Mouse (Mus musculus) kidney, embryonic 15.5 days (tissue): Measurements from ENCODE around the gene Acvr1. TPM values are rescaled to one million over a fixed set of nuclear protein-coding genes. Genes with fewer than 3 reads are reported as not detected.

Experiments
- ATAC-seq: fragments of 200-750 bp; cut with Nextera tagmentation; replicated peaks from 2 replicates; pipeline ENCODE4 v1.8.0; 2017; ENCODE audit warnings: moderate TSS enrichment; ENCODE audit not compliant: low FRiP score
- H3K27ac ChIP-seq: fragments of 300-500 bp; sonication (generic); 2 replicates; pipeline ENCODE4 v1.5.1; 2015; ENCODE audit warnings: mild to moderate bottlenecking, inconsistent platforms
- H3K27me3 ChIP-seq: fragments of 300-500 bp; sonication (generic); 2 replicates; pipeline ENCODE4 v1.6.1; 2015; ENCODE audit warnings: inconsistent platforms
- H3K36me3 ChIP-seq: fragments of 300-500 bp; sonication (generic); 2 replicates; pipeline ENCODE4 v1.6.1; 2015; ENCODE audit warnings: inconsistent platforms
- H3K4me1 ChIP-seq: fragments of 300-500 bp; sonication (generic); 2 replicates; pipeline ENCODE4 v1.6.1; 2015; ENCODE audit warnings: inconsistent platforms
- H3K4me2 ChIP-seq: fragments of 300-500 bp; sonication (generic); 2 replicates; pipeline ENCODE4 v1.6.1; 2015; ENCODE audit warnings: moderate library complexity, mild to moderate bottlenecking, inconsistent platforms
- H3K4me3 ChIP-seq: fragments of 300-500 bp; sonication (generic); replicated peaks from 2 replicates; pipeline ENCODE4 v1.5.1; 2015; ENCODE audit warnings: mild to moderate bottlenecking, inconsistent platforms
- H3K9ac ChIP-seq: fragments of 300-500 bp; sonication (generic); 2 replicates; pipeline ENCODE4 v1.6.1; 2015; ENCODE audit warnings: mild to moderate bottlenecking, inconsistent platforms
- H3K9me3 ChIP-seq: fragments of 300-500 bp; sonication (generic); replicated peaks from 2 replicates; pipeline ENCODE4 v1.6.1; 2016; ENCODE audit warnings: inconsistent platforms
- WGBS: fragments of 180-500 bp; shearing (Covaris S2); methylation state at CpG from one replicate; pipeline ENCODE4 v1.1.7; 2015; ENCODE audit warnings: mixed read lengths; 5-methylcytosine and 5-hydroxymethylcytosine counted together
- polyA plus RNA-seq: library from polyadenylated mRNA; unstranded; fragments of >200 nt; fragmentation: Nextera tagmentation; extraction: Ambion mirVana; gene quantifications from 2 replicates; pipeline ENCODE4 v1.2.1, GENCODE M21; 2015

Gene Acvr1
- polyA plus RNA-seq, 1 experiment from 2014 or later: 5.7 TPM

DNA sequence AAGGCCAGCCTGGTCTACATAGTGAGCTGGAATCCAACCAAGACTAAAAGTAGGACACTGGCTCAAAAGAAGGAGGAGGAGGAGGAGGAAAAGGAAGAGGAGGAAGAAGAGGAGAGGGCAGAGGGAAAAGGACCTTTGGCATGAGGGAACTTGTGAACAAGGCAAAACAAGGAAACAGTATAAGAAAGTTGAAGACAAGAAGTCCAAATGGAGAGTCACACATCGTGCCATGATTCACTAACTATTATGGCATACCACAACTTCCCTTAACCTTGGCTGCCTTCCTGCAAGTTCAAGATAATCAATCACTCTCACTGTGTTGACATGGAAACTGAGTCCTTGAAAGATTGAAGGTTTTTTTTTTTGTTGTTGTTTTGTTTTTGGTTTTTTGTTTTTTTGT, 148.8 kb downstream of the Acvr1 start:
- WGBS: 81% methylated on average over 1 of the region's 1 CpGs
- no peak overlapping the region for H3K4me3 ChIP-seq
- no peaks in the 10 kb centered on the region for H3K9me3 ChIP-seq
- no peak overlapping the region for H3K9ac ChIP-seq
- H3K4me2 ChIP-seq: no peak overlapping the region
- no peak for ATAC-seq
- H3K27me3 ChIP-seq: no peaks in the 10 kb centered on the region
- H3K36me3 ChIP-seq: no peaks in the 10 kb centered on the region
- H3K4me1 ChIP-seq: no peaks in the 10 kb centered on the region
- no peak overlapping the region for H3K27ac ChIP-seq

GRCm38 (mm10) chr2:58417684-58418083, 149.3 kb downstream of the Acvr1 start:
- H3K36me3 ChIP-seq: no peaks in the 10 kb centered on the region
- no peak for ATAC-seq

GRCm38 (mm10) chr2:58415037-58415436, 151.9 kb downstream of the Acvr1 start:
- Histone ChIP-seq H3K36me3 (no peaks in the 10 kb centered on the region), H3K27me3 (no peaks in the 10 kb centered on the region), H3K27ac (no peak overlapping the region), H3K9me3 (no peaks in the 10 kb centered on the region), H3K4me3 (no peak overlapping the region), H3K4me2 (no peak overlapping the region), H3K4me1 (no peaks in the 10 kb centered on the region), H3K9ac (no peak overlapping the region)
- no peak for ATAC-seq

More at GRCm38 (mm10) chr2:58417684-58418083, 149.3 kb downstream of the Acvr1 start:
- Histone ChIP-seq H3K4me1 (no peaks in the 10 kb centered on the region), H3K27me3 (no peaks in the 10 kb centered on the region), H3K4me2 (no peak overlapping the region), H3K27ac (no peak overlapping the region), H3K9ac (no peak overlapping the region), H3K4me3 (no peak overlapping the region), H3K9me3 (no peaks in the 10 kb centered on the region)
- 84% methylated on average over 9 of the region's 9 CpGs for WGBS

DNA sequence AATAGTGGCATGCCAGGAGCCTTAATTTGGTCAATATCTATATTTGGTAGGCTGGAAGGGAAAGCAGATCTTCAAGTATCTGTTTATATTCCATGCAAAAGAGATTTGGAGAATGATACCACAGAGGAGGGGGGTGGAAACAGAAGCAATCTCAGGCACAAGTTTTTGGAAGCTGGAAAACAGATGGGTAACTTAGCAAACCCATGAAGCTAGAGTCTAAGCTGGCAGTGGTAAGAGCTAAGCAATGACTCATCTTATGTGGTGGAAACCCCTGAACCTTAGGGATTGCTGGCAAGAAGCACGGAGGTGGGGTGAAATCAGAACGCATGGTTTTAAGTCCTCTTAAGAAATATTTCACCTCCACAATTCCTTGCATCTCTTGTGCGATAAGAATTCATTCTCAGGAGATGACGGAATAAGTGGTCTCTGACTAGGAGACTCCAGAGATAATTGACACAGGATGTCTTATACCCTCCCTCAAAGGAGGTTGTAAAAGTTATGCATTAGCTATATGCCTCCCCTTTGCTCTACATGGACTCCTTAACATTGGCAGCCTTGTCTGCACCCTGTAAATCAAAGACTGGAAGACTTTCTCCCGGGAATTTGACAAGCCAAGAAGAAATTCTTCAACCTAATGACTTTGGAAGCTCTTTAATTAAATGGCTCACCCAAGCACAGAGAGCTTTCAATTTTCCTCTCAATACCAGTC, 157.9 kb downstream of the Acvr1 start:
- H3K9ac ChIP-seq: no peak overlapping the region
- WGBS: 34% methylated on average over 5 of the region's 5 CpGs
- no peak overlapping the region for H3K4me3 ChIP-seq
- no peaks in the 10 kb centered on the region for H3K9me3 ChIP-seq
- H3K36me3 ChIP-seq: no peaks in the 10 kb centered on the region
- no peak overlapping the region for H3K27ac ChIP-seq
- no peak overlapping the region for H3K4me2 ChIP-seq
- no peaks in the 10 kb centered on the region for H3K4me1 ChIP-seq
- ATAC-seq: peak; percentile 74
- H3K27me3 ChIP-seq: no peaks in the 10 kb centered on the region

- H3K4me3 ChIP-seq: no peak overlapping the region
- ATAC-seq: no peak
- no peak overlapping the region for H3K4me2 ChIP-seq
- 81% methylated on average over 2 of the region's 2 CpGs for WGBS
- no peak overlapping the region for H3K9ac ChIP-seq
- H3K27me3 ChIP-seq: no peaks in the 10 kb centered on the region
- H3K4me1 ChIP-seq: no peaks in the 10 kb centered on the region
- no peak overlapping the region for H3K27ac ChIP-seq
- H3K9me3 ChIP-seq: no peaks in the 10 kb centered on the region
- no peaks in the 10 kb centered on the region for H3K36me3 ChIP-seq
These were observed 163.5 kb downstream of the Acvr1 start for GRCm38 (mm10) chr2:58403481-58403880.

GRCm38 (mm10) chr2:58388601-58389000, 178.4 kb downstream of the Acvr1 start:
- Histone ChIP-seq H3K27ac (no peak overlapping the region), H3K27me3 (no peaks in the 10 kb centered on the region)
- WGBS: 88% methylated on average over 7 of the region's 7 CpGs

DNA sequence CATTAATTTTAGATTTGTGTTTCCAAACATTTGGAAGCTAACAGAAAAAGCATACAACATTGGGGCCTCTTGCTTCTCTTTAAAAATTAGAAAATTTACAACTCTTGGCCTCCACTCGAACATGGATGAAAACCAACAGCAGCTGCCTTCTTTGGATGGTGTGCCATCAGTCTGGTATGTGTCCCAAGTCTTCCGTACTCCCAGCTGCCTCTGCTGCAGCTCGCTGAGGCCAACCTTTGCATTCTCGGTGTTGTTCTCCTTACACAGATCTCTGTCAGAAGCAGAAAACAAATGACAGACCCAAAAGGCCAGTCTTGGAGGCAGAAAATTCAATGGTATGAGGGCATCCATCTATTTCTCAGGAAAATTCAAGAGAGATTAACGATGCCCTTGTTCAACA, 186.9 kb downstream of the Acvr1 start:
- H3K27me3 ChIP-seq: no peaks in the 10 kb centered on the region
- H3K9me3 ChIP-seq: no peaks in the 10 kb centered on the region
- no peaks in the 10 kb centered on the region for H3K36me3 ChIP-seq
- 80% methylated on average over 5 of the region's 5 CpGs for WGBS
- no peak overlapping the region for H3K27ac ChIP-seq
- H3K4me3 ChIP-seq: no peak overlapping the region
- H3K9ac ChIP-seq: no peak overlapping the region
- no peak for ATAC-seq
- no peaks in the 10 kb centered on the region for H3K4me1 ChIP-seq
- H3K4me2 ChIP-seq: no peak overlapping the region

More at GRCm38 (mm10) chr2:58388601-58389000, 178.4 kb downstream of the Acvr1 start:
- ATAC-seq: no peak
- Histone ChIP-seq H3K4me2 (no peak overlapping the region), H3K36me3 (no peaks in the 10 kb centered on the region), H3K9ac (no peak overlapping the region), H3K4me1 (no peaks in the 10 kb centered on the region), H3K4me3 (no peak overlapping the region), H3K9me3 (no peaks in the 10 kb centered on the region)

- 73% methylated on average over 1 of the region's 1 CpGs for whole genome bisulfite sequencing
- H3K4me3 ChIP-seq: no peak overlapping the region
- H3K4me1 ChIP-seq: no peaks in the 10 kb centered on the region
- no peaks in the 10 kb centered on the region for H3K9me3 ChIP-seq
- no peak overlapping the region for H3K9ac ChIP-seq
- H3K27me3 ChIP-seq: no peaks in the 10 kb centered on the region
- H3K27ac ChIP-seq: no peak overlapping the region
- no peak for ATAC-seq
- H3K36me3 ChIP-seq: no peaks in the 10 kb centered on the region
- no peak overlapping the region for H3K4me2 ChIP-seq
These were observed 187.5 kb downstream of the Acvr1 start for GRCm38 (mm10) chr2:58379475-58379874.

- H3K27me3 ChIP-seq: no peaks in the 10 kb centered on the region
- no peak overlapping the region for H3K4me3 ChIP-seq
- 71% methylated on average over 9 of the region's 9 CpGs for WGBS
- no peak overlapping the region for H3K27ac ChIP-seq
- ATAC-seq: no peak
- no peaks in the 10 kb centered on the region for H3K4me1 ChIP-seq
- H3K9ac ChIP-seq: no peak overlapping the region
- no peak overlapping the region for H3K4me2 ChIP-seq
- no peaks in the 10 kb centered on the region for H3K36me3 ChIP-seq
- no peaks in the 10 kb centered on the region for H3K9me3 ChIP-seq
These were observed 189.4 kb downstream of the Acvr1 start for GRCm38 (mm10) chr2:58377417-58378130.

- no peak overlapping the region for H3K4me3 ChIP-seq
- 64% methylated on average over 3 of the region's 3 CpGs for WGBS
- no peak overlapping the region for H3K27ac ChIP-seq
- no peaks in the 10 kb centered on the region for H3K9me3 ChIP-seq
- H3K4me1 ChIP-seq: no peaks in the 10 kb centered on the region
- no peak overlapping the region for H3K4me2 ChIP-seq
- no peaks in the 10 kb centered on the region for H3K27me3 ChIP-seq
- H3K36me3 ChIP-seq: no peaks in the 10 kb centered on the region
- H3K9ac ChIP-seq: no peak overlapping the region
- ATAC-seq: no peak
These were observed 200.8 kb downstream of the Acvr1 start for GRCm38 (mm10) chr2:58366196-58366595.

DNA sequence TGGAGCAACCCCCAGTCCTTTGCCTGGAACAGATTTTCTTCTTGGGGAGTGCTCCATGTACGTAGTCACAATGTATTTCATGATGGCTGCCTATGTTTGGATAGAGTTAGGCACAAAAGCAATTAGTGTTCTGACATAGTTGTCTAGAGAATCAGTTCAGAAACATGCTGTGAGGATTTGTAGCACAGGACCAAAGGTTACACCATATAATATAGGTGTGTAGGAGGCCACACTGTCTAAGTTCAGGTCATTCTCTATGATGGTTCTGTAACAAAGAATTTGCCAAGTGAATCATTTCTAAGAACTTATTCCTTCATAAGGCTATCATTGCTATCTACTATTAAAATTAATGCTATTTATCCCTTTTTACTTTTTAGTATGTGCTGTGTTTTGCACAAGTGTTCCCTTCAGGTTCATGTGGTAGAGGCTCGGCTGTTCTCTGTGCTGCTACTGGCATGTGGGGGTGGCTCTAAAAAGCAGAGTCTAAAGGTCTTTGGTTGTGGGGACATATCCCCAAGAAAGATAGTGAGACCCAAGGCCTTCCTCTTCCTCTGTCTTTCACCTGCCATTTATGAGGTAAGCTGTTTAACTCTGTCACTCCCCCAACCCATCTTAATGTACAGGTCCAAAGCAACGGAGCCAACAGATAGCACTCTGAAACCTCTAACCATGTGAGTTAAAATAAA, 205.5 kb downstream of the Acvr1 start:
- no peaks in the 10 kb centered on the region for H3K36me3 ChIP-seq
- no peak overlapping the region for H3K27ac ChIP-seq
- no peak overlapping the region for H3K4me3 ChIP-seq
- H3K27me3 ChIP-seq: peaks cover 16% of the 10 kb centered on the region
- no peaks in the 10 kb centered on the region for H3K9me3 ChIP-seq
- H3K4me2 ChIP-seq: no peak overlapping the region
- no peak for ATAC-seq
- peaks cover 12% of the 10 kb centered on the region for H3K4me1 ChIP-seq
- WGBS: 81% methylated on average over 3 of the region's 3 CpGs
- no peak overlapping the region for H3K9ac ChIP-seq

GRCm38 (mm10) chr2:58358132-58358460, 208.9 kb downstream of the Acvr1 start:
- ATAC-seq: peak; percentile 31; the same call in 1 of the 2 replicates
- peak overlapping the region; percentile 99 for H3K4me2 ChIP-seq
- H3K9me3 ChIP-seq: no peaks in the 10 kb centered on the region
- 10% methylated on average over 3 of the region's 3 CpGs for WGBS
- H3K4me1 ChIP-seq: peaks cover 12% of the 10 kb centered on the region
- no peaks in the 10 kb centered on the region for H3K36me3 ChIP-seq
- peak overlapping the region; percentile 59 for H3K4me3 ChIP-seq
- H3K27ac ChIP-seq: no peak overlapping the region
- no peak overlapping the region for H3K9ac ChIP-seq
- peaks cover 28% of the 10 kb centered on the region for H3K27me3 ChIP-seq
